Mouse (Mus musculus): Measurements from ENCODE around the gene Usp2.
A peak's percentile ranks its signal among the peaks of the same experiment; 100 is the strongest.

Gene Usp2

DNA sequence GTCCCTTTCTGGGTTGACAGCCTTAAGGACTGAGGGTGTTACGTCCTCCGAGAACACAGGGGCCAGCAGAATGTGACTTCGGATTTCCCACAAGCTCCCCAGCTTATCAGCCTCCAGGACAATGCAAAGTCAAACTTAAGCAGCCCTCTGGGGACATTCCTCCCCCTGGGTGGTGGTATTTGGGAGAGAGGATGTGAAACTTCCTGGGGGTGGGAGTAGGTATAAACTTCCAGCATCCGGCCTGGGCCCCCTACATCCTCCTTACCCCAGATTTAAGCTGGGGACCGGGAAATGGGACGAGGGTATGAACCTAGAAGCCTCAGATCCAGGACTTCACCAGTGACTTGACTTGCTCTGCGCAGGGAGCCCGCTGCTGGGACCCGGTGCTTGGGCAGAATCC lies 62.8 kb downstream of the Usp2 start:
- DNase-seq, result no peak

DNA sequence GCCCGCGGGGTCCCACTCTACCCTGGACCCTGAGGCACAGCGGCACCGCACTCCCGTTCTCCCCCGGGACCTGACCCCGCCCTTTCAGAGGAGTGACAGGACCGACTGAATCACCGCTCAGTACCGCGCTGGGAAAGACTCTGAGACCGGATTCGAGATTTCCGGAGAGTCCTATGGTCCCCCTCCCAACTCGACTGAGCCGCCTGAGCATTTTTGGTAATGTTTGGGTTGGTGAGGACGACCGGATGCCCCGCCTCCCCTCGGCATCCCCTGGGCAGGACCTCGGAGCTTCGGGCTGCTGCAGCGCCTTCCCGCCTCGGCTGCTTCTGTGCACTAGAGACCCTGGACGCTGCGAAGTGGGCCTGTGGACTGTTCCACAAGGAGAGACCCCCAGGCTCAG lies 63.2 kb downstream of the Usp2 start:
- DNase-seq, result peak; percentile 86

DNA sequence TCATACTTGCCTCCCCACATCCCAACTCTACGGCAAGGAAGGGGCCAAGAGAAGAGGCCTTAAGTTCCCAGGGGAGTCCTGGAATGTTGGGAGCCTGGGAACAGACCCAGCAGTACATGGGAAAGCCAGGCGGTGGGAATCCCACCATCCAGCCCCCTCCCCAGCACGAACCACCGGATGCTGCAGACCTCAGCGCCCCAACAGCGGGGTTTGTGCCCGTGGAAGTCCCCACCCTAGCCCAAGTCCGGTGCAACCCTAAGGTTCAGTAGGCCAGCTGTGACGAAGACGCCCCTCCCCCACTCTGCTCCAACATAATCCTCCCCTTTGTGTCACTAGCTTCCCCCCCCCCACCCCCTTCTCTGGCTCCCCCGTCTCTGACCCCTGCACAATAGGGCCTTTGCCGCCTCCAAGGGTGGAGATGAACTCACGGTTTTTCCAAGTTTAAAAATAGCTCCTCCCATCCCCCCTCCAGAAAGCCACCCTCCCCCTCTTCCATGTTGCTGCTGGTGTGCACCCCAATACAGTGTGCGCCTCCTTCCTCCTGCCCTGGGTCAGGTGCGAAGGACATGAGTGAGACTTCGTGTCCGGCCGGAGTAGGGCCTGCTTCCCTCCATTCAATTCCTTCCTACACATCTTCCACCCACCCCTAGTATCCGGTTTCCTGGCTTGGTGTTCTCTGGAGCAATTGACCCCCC lies 63.9 kb downstream of the Usp2 start:
- DNase-seq, result peak; percentile 73

DNA sequence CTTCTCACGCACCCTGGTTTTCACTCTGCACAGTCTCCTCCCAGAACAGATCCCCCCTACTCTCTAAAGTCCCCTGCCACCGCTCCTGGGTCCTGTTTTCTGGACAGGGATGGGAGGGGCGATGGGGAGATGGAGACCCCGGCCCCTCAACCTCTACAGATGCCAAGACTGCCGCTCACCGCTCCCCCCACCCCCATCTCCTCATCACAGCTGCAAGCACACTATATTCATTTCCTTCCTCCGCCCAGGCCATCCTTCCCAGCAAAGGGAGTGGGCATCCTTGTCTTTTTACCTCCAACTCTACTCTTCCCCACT lies 64.4 kb downstream of the Usp2 start:
- no peak for DNase-seq

DNA sequence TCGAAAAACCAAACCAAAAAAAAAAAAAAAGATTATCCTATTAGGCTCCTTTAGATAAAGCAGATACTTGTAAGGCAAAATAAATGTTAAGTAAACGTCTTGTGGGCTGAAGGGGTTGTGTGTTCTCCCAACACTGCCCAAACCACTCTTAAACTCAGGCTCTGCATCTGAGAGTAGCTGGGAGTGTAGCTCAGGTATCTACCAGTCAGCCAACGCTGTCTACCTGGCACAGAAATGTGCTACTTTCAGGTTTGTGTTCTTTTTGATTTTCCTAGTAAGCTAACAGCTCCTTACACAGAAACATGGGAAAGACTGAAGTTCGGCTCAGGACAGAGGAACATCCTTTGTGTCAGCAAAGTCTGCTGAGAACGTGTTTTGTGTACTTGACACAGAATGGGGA lies 65.4 kb downstream of the Usp2 start:
- DNase-seq, result no peak

DNA sequence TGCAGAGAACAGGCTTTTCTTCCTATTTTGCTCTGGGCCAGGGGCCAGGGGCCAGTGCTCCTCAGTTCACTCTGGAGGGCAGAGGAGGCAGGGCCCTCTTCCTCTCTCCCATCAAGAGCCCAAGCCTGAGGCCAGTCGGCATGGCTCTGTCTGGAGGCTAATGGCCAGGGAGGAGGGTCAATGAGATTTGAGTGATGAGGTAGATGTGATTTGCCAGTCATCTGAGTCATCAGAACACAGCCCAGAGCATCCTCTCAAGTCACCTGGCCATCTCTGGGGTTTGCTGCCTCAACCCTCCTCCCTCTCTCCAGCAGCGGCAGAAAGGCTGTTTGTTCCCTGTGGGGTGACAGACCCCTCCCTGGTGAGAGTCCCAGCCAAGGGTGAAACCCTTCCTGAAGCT lies 66.5 kb downstream of the Usp2 start:
- DNase-seq, result no peak

DNA sequence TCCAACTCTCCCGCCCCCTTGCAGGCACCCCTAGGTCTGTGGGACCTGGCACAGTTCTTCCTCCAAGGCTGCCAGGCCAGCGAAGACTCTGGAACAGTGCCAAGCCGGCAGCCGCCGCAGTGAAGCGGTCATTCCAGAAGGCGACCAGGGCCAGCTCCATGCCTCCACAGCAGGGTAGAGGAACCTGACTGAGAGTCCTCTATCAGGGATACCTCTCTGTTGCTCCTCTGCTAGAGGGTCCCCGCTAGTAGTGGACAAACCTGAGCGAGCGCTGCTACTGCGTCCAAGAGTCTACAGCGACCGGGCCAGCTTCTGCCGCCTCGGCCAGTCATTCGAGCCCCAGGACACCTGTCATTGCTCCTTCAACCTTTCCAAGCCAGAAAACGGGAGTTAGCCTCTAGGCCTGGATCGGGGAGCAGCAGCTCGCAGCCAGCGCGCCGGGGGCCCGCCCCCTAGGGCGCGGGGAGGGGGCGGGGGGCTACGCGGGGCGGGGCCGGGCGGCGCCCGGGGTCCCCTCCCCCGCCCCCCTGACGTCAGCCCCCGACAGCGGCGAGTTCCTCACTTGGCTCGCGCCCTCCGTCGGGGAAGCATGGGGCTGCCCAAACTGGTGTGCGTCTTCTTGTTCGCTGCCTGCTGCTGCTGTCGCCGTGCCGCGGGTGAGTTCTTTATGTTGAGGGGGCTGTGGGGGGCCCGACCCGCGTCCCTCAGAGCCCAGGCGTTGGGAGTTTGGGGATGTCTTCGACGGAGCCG lies 67.5 kb downstream of the Usp2 start, which contains the start of gene Mcam:
Gene Mcam, plus strand, starts transcription at position 369 of the 750 bp plus-strand sequence.
- DNase-seq, result peak; percentile 79

DNA sequence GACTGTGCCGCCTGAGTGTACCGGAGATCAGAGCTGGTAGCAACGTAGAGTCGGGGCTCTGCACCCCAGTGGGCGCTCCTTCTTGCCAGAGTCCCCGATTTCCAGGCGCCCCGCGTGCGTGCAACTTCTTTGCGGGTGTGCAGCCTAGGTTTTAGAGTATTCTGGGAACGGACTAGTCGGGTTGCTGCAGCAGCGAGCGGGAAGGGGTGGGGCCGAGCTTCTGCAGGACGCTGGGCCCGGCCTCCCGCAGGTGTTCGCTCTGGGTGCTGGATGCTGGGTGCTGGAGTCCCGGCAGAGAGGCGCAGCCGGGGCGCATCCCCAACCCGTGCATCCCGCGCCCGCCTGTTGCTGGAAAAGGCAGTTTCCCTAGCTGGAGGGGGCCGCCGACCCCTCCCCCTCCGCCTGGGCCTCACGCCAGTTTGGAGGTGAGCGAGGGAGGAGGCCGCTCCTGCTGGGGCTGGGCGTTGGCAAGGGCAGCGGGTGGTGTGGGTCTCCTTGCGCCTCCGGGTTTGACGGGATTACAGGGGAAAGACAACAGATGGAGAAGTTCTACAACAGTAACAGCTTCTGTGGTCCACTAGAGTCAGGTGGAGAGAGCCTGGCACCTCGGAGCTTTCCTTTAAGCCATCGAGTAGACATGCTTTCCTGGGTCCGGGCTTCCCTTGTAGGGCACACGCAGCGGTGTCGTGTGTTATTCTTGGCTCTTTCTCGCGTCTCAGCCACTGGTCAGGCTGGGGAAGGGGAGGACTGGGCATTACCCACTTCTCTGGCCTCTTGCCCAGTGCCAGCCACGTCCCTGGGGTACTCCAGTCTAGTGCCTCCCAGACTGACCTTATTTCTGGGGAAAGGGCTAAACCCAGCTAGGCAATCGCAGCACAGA lies 68.3 kb downstream of the Usp2 start:
- peak; percentile 43 for DNase-seq

DNA sequence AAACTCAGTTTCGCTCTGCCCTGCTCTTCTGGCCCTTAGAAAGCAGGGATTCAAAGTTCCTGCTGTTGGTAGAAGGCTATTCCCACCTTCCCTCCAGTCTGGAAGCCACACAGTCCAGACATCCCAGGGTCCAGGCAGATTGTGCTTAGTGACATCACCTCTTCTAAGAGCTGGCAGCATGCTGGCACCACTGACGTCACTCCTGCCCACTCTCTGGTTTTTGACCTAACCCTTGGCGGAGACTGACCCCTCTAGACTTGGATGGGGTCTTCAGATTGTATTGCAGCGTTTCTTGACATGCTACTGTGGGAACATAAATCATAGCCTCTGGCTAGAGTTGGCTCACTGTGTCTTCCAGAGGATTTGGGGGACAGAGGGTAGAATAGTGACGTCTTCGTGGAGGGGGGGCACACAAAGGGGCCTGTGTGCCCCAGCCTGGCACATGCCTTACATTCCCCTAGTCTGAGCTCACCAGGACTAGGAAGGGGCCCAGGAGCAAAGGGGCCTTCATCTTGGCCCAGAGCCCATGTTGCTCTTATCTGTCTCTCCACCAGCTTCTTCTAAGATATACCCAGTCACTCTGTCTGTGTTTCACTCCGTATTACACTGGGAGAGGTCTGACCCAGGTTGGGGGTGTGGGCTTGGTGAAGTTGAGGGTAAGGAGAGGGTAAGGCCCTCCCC lies 69.0 kb downstream of the Usp2 start:
- DNase-seq, result no peak

DNA sequence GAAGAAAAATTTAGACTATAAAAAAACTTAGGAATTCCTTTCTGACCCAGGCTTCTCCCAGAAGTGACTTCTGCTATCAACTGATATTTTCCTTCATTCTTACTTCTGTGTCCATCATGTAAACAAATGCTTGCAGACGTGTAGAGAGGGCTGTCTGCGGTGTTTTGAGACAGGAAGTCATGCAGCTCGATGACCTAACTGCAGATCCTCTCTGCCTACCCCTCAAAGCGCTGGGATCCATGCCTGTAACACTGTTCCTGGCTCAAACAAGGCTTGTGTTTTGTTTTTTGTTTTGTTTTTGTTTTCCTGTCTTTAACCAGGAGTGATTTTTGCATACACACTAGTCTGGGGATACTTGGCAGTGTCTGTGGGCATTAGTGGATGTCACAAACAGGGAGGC lies 71.0 kb downstream of the Usp2 start:
- DNase-seq, result no peak

DNA sequence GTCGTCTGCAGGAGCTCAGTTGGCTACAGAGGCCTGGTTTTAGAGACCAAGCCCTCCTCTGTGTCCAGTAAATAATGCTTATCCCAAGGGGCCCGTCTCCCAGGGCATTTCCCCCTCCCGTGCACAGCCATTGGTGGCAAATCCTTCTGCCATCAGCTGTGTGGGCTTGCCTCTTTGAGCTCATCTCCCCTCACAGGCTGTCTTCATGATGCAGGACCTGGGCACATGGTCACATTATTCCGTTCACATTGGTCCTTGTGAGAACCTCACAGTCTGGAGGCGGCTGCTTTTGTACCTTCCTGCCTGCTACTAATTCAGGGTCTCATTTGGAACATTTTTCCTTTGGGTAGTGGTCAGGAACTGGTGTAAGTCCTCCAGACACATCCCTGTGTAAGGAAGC lies 75.1 kb downstream of the Usp2 start:
- DNase-seq, result no peak

DNA sequence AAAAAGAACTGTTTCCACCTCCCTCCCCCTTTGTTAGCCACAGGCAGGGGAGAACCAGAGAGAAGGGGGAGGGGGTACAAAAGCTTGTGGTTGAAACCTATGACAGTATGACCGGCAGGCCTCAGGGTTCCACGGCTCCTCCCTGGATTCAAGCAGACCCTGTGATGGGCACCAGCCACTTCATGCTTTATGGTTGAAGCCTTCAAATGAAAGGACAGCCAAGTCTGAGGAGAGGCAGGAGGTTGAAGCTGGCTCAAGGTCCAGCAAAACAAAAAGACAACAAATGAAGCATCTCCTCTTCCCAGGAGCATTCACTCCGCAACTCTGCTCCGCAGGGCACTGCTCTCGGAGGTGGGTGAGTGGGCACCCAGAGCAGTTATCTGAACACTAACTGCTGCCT lies 76.6 kb downstream of the Usp2 start:
- DNase-seq, result no peak

DNA sequence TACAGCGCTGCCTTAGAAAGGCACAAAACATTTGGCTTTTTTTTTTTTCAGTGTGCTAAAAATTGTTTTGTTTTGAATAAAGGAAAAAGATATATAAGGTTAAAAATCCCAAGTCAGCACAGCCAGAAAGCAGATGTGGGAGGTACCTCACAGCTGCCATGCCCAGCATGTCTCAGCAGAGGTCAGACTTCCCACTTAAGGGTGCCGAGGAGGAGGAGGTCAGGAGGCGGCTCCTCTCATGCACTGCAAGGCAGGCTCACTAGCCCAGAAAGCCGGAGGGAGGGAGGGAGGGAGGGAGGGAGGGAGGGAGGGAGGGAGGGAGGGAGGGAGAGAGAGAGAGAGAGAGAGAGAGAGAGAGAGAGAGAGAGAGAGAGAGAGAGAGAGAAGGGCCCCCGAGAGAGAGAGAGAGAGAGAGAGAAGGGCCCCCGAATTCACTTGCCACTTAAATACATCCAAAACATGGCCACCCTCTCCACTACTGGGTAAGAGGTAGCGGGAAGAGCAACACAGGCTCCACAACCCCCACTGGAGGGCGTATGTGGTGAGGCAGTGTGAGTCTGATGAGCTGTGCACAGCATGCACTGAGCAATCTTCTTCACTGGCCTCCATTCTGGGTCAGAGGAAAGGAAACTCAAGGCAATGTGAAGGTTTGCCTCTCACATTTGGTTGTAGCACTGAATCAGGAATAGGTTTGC lies 77.3 kb downstream of the Usp2 start:
- DNase-seq, result peak; percentile 52

DNA sequence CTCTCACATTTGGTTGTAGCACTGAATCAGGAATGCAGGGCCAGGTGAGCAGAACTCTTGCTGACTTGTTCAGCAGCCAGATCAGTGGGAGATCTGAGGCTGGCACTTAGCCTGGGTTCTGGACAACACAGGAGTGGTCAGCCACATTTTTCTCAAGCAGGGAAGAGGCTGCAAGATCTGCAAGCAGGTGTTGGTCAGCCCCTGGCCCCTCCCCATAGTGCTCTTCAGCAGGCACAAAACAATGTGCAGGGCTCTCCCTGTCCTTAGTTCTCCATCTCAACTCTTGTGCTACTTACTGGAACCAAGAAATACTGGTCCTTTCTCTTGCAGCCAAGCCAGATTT lies 77.9 kb downstream of the Usp2 start:
- no peak for DNase-seq
